Mouse (Mus musculus): ENCODE measurements around the gene Foxl2. TPM values are rescaled to one million over a fixed set of nuclear protein-coding genes. Genes with fewer than 3 reads are reported as not detected.

Gene Foxl2
- total RNA-seq (2014; fragmentation: Nextera tagmentation) (not detected in 2 replicates), total RNA-seq (2017) (0.06 TPM in 1 of 2 replicates, not detected in the other), polyA plus RNA-seq (2012) (not detected in 2 replicates)

DNA sequence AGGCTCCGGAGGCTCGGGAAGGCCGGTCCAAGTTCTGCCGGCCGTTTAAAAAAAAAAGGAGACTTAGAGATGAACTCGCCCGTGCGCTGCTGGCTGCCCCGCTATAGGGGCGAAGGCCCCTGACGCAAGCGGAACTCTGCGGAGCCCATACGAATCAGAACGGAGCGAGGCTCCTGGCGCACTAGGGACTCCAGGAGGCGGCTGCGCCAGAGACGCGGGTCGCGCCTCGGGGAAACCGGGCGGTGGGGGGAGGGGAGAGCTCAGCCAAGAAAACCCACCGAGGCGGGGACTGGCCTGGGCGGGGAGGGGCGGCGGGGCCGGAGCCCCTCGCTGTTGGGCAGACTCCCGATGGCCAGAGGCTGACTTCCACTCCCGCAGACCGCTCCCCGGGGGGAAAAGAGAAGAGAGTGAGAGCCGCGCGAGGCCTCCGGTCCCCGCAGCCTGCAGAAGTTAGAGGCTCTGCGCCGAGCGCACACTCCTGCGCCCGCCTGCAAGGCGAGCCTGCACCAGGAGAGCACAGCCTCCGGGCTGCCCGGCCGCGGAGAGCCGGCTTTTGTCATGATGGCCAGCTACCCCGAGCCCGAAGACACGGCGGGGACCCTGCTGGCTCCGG lies at the start of gene Foxl2:
Gene Foxl2, plus strand, starts transcription at position 186 of the 613 bp plus-strand sequence.
- no peak for ATAC-seq (ENCODE audit: extremely low read depth, insufficient number of reproducible peaks, low FRiP score, poor library complexity, severe bottlenecking)
- H3K4me3 ChIP-seq (ENCODE audit: low read depth, low read length), result no peak within 1 kb of the TSS; the same call in 1 of the 2 replicates

DNA sequence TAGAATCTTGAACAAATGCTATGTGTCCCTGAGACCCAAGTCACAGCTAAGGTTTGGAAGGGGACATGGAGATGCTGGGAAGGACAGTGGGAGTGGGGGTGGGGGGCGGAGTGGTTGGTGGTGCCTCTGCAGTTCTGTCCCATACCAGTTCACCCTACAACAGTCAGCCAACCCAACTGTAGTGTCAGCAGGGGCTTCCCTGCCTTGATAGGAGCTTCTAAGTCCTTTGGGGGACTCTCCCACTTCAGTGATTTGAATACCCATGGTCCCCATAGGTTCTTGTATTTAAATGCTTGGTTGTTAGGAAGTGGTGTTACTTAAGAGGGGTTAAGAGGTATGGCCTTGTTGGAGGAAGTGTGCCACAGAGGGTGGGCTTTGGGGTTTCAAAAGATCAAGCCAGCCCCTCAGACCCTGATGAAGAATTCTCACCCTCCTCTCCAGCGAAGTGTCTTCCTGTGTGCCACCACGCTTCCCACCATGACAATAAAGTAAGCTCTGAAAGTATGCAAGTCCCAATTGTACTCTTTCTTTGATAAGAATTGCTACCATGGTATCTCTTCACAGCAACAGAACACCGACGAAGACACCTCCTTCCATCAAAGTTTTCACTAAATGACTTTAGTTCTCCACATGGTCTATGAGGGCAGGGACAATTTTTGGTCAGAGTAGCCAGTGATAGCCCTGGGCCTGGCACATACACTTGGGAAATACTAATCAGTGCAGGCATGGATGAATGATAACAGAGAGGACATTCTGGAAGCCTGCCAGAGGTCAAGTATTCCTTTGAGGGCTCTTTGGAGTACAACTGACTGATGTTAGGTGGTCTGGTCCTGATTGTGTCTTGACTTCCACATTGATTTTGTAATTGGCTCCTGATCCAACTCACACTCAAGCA lies 34.2 kb upstream of the Foxl2 start:
- no peak for DNase-seq (ENCODE audit: low spot score)
- Histone ChIP-seq H3K36me3 (replicated peaks) (no peaks in the 10 kb centered on the region), H3K4me3 (ENCODE audit: low read depth, low read length) (no peak overlapping the region), H3K9me3 (replicated peaks) (no peaks in the 10 kb centered on the region), H3K27me3 (ENCODE audit: insufficient read depth, low read length) (no peaks in the 10 kb centered on the region; the same call in 1 of the 2 replicates), H3K4me1 (ENCODE audit: insufficient read depth, low read depth, low read length) (no peaks in the 10 kb centered on the region)
- TF ChIP-seq POLR2AphosphoS5 (IDR thresholded peaks at IDR 0.05; ENCODE audit: insufficient replicate concordance, low read depth, low read length), result no peak
- no peak for TF ChIP-seq TAL1 (conservative IDR thresholded peaks at IDR 0.05; ENCODE audit: low read depth, low read length)
- TF ChIP-seq GATA2 (IDR thresholded peaks at IDR 0.05; ENCODE audit: borderline replicate concordance, low read depth, low read length), result no peak
- no peak for TF ChIP-seq CTCF (IDR thresholded peaks at IDR 0.05; ENCODE audit: low read depth, low read length)
- ATAC-seq (ENCODE audit: extremely low read depth, insufficient number of reproducible peaks, low FRiP score, poor library complexity, severe bottlenecking), result no peak

More for the DNA sequence above, at the start of gene Foxl2:
- Histone ChIP-seq H3K4me1 (ENCODE audit: insufficient read depth, low read depth, low read length) (no peaks in the 10 kb centered on the region), H3K9me3 (replicated peaks) (peaks cover 32% of the 10 kb centered on the region), H3K36me3 (replicated peaks) (no peaks in the 10 kb centered on the region), H3K27me3 (ENCODE audit: insufficient read depth, low read length) (no peaks in the 10 kb centered on the region)
- no peak for TF ChIP-seq GATA1 (IDR thresholded peaks at IDR 0.05; ENCODE audit: borderline replicate concordance, low read length)
- no peak for TF ChIP-seq GATA2 (IDR thresholded peaks at IDR 0.05; ENCODE audit: borderline replicate concordance, low read depth, low read length)
- no peak for TF ChIP-seq POLR2AphosphoS5 (IDR thresholded peaks at IDR 0.05; ENCODE audit: insufficient replicate concordance, low read depth, low read length)
- TF ChIP-seq CTCF (IDR thresholded peaks at IDR 0.05; ENCODE audit: low read depth, low read length), result no peak
- no peak for DNase-seq (ENCODE audit: low spot score)

DNA sequence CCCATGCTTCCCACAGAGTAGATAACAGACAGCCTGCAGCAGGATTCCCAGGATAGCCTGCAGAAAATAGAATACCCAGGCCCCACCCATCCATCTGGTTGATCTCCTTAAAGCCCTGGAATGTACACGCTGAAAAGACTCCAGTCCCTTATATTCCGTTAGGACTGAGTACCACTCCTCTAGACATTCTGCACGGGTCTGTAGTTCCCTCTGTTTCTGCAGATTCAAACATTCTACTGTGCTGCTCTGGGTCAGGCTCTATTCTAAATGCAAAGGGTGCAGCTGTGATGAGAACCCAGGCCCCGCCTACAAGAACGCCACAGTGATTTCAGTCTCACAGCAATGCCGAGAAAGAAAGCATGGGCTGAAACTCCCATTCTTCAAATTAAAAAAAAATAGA lies 32.0 kb upstream of the Foxl2 start:
- H3K4me1 ChIP-seq (ENCODE audit: insufficient read depth, low read depth, low read length), result no peaks in the 10 kb centered on the region
- no peaks in the 10 kb centered on the region for H3K36me3 ChIP-seq (replicated peaks)
- DNase-seq (ENCODE audit: low spot score) (no peak), ATAC-seq (ENCODE audit: extremely low read depth, insufficient number of reproducible peaks, low FRiP score, poor library complexity, severe bottlenecking) (no peak)
- H3K4me3 ChIP-seq (ENCODE audit: low read depth, low read length), result no peak overlapping the region
- TF ChIP-seq TAL1 (conservative IDR thresholded peaks at IDR 0.05; ENCODE audit: low read depth, low read length) (no peak), POLR2AphosphoS5 (IDR thresholded peaks at IDR 0.05; ENCODE audit: insufficient replicate concordance, low read depth, low read length) (no peak), GATA2 (IDR thresholded peaks at IDR 0.05; ENCODE audit: borderline replicate concordance, low read depth, low read length) (no peak), CTCF (IDR thresholded peaks at IDR 0.05; ENCODE audit: low read depth, low read length) (no peak), GATA1 (IDR thresholded peaks at IDR 0.05; ENCODE audit: borderline replicate concordance, low read length) (no peak)
- H3K9me3 ChIP-seq (replicated peaks), result no peaks in the 10 kb centered on the region
- no peaks in the 10 kb centered on the region; the same call in 1 of the 2 replicates for H3K27me3 ChIP-seq (ENCODE audit: insufficient read depth, low read length)

DNA sequence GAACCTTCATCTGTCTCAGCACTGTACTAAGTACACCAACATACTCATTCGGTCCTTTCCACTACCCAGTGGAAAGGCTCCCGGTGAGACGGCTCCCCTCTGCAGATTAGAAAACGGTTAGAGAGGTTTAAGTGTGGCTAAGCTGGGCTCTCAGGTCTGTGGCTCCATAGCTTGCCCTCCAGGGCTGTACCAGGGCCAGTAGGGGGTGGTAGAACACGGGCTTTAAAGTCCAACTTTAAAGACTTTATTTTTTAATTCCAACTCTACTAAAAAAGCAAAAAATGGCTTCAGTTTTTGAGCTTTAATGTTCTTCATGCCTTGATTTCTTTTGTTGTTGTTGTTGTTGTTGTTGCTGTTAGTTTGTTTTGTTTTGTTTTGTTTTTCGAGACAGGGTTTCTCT lies 30.9 kb upstream of the Foxl2 start:
- H3K4me1 ChIP-seq (ENCODE audit: insufficient read depth, low read depth, low read length), result no peaks in the 10 kb centered on the region
- no peak overlapping the region for H3K4me3 ChIP-seq (ENCODE audit: low read depth, low read length)
- no peak for TF ChIP-seq CTCF (IDR thresholded peaks at IDR 0.05; ENCODE audit: low read depth, low read length)
- no peak for TF ChIP-seq GATA2 (IDR thresholded peaks at IDR 0.05; ENCODE audit: borderline replicate concordance, low read depth, low read length)
- TF ChIP-seq TAL1 (conservative IDR thresholded peaks at IDR 0.05; ENCODE audit: low read depth, low read length), result no peak
- H3K9me3 ChIP-seq (replicated peaks), result no peaks in the 10 kb centered on the region
- no peaks in the 10 kb centered on the region for H3K36me3 ChIP-seq (replicated peaks)
- no peaks in the 10 kb centered on the region; the same call in 1 of the 2 replicates for H3K27me3 ChIP-seq (ENCODE audit: insufficient read depth, low read length)
- no peak for DNase-seq (ENCODE audit: low spot score)
- no peak for ATAC-seq (ENCODE audit: extremely low read depth, insufficient number of reproducible peaks, low FRiP score, poor library complexity, severe bottlenecking)

DNA sequence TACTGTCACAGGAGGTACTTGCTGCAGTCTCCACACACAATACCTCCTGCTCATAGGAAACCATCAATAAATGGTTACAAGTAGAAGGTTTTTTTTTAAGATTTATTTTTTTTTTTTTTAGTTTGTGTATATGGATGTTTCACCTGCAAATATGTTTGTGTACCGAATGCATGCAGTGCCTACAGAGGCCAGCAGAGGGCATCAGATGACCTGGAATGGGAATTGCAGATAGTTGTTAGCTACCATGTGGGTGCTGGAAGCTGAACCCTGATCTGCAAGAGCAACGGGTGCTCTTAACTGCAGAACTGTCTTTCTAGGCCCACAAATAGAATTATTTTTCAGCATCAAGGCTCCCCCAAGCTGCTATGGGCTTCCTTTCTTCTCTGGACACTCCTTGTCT lies 25.6 kb upstream of the Foxl2 start:
- ATAC-seq (ENCODE audit: extremely low read depth, insufficient number of reproducible peaks, low FRiP score, poor library complexity, severe bottlenecking) (no peak), DNase-seq (ENCODE audit: low spot score) (no peak)
- Histone ChIP-seq H3K36me3 (replicated peaks) (no peaks in the 10 kb centered on the region), H3K9me3 (replicated peaks) (peaks cover 2% of the 10 kb centered on the region; the same call in 1 of the 2 replicates), H3K4me3 (ENCODE audit: low read depth, low read length) (no peak overlapping the region), H3K27me3 (ENCODE audit: insufficient read depth, low read length) (no peaks in the 10 kb centered on the region), H3K4me1 (ENCODE audit: insufficient read depth, low read depth, low read length) (no peaks in the 10 kb centered on the region)
- peak; percentile 45; the same call in 1 of the 2 replicates for TF ChIP-seq CTCF (IDR thresholded peaks at IDR 0.05; ENCODE audit: low read depth, low read length)
- TF ChIP-seq GATA2 (IDR thresholded peaks at IDR 0.05; ENCODE audit: borderline replicate concordance, low read depth, low read length), result no peak
- no peak for TF ChIP-seq TAL1 (conservative IDR thresholded peaks at IDR 0.05; ENCODE audit: low read depth, low read length)
- TF ChIP-seq POLR2AphosphoS5 (IDR thresholded peaks at IDR 0.05; ENCODE audit: insufficient replicate concordance, low read depth, low read length), result no peak

DNA sequence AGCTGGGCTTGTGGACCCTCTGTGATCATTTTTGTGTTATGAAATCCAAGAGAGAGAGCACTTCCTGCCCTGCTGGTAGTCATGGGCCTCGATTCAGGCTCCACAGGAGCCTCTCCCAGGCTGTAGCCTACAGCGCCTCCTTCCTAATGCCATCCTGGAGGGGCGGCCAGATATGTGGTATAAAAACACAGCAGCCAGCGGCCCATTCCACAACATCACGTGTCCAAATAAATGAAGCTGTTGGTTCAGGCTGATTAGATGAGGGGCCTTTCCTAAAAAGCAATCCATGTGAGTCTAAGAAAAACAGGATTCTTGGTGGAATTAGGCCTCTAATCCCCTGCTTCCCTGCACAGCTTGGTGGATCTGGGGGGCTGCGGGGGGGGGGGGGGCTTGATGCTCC lies 22.2 kb upstream of the Foxl2 start:
- ATAC-seq (ENCODE audit: extremely low read depth, insufficient number of reproducible peaks, low FRiP score, poor library complexity, severe bottlenecking) (no peak), DNase-seq (ENCODE audit: low spot score) (no peak)
- H3K36me3 ChIP-seq (replicated peaks), result no peaks in the 10 kb centered on the region
- no peaks in the 10 kb centered on the region for H3K4me1 ChIP-seq (ENCODE audit: insufficient read depth, low read depth, low read length)
- H3K4me3 ChIP-seq (ENCODE audit: low read depth, low read length), result no peak overlapping the region
- TF ChIP-seq POLR2AphosphoS5 (IDR thresholded peaks at IDR 0.05; ENCODE audit: insufficient replicate concordance, low read depth, low read length) (no peak), GATA2 (IDR thresholded peaks at IDR 0.05; ENCODE audit: borderline replicate concordance, low read depth, low read length) (no peak), CTCF (IDR thresholded peaks at IDR 0.05; ENCODE audit: low read depth, low read length) (no peak)
- no peaks in the 10 kb centered on the region; the same call in 1 of the 2 replicates for H3K27me3 ChIP-seq (ENCODE audit: insufficient read depth, low read length)
- peaks cover 2% of the 10 kb centered on the region; the same call in 1 of the 2 replicates for H3K9me3 ChIP-seq (replicated peaks)
